Mouse (Mus musculus) liver, embryonic 14.5 days (tissue): Measurements from ENCODE around the gene Ndufs7.

Source experiments
- CTCF ChIP-seq: IDR thresholded peaks from 2 replicates; pipeline ENCODE4 v1.5.1; 2016; ENCODE audit warnings: antibody characterized with exemption, low read depth, control low read depth
- EP300 ChIP-seq: IDR thresholded peaks from 2 replicates; pipeline ENCODE4 v1.6.1; 2016; ENCODE audit warnings: antibody characterized with exemption, low read depth

- TF ChIP-seq CTCF (no peak), EP300 (no peak)
These were observed 50.4 kb downstream of the Ndufs7 start for GRCm38 (mm10) chr10:80299301-80299700.
